Mouse (Mus musculus) liver, embryonic 16.5 days (tissue): Measurements from ENCODE around the gene Tmem53. TPM values are rescaled to one million over a fixed set of nuclear protein-coding genes. Genes with fewer than 3 reads are reported as not detected.

Experiments
- ATAC-seq: fragments of 200-750 bp; cut with Nextera tagmentation; 2 replicates; pipeline ENCODE4 v1.8.0; 2017; ENCODE audit warnings: low read depth, mild to moderate bottlenecking, moderate number of reproducible peaks, moderate library complexity
- H3K27ac ChIP-seq: fragments of 300-500 bp; sonication (generic); 2 replicates; pipeline ENCODE4 v1.5.1; 2014; ENCODE audit warnings: mild to moderate bottlenecking, low read length
- H3K27me3 ChIP-seq: fragments of 300-500 bp; sonication (generic); 2 replicates; pipeline ENCODE4 v1.6.1; 2014; ENCODE audit warnings: low read depth, low read length, mixed read lengths; ENCODE audit not compliant: control insufficient read depth, insufficient read depth
- H3K36me3 ChIP-seq: fragments of 300-500 bp; sonication (generic); 2 replicates; pipeline ENCODE4 v1.6.1; 2014; ENCODE audit warnings: mild to moderate bottlenecking; ENCODE audit not compliant: control insufficient read depth, insufficient read depth
- H3K4me1 ChIP-seq: fragments of 300-500 bp; sonication (generic); 2 replicates; pipeline ENCODE4 v1.6.1; 2014; ENCODE audit warnings: low read depth, low read length, mixed read lengths; ENCODE audit not compliant: control insufficient read depth
- H3K4me2 ChIP-seq: fragments of 300-500 bp; sonication (generic); 2 replicates; pipeline ENCODE4 v1.6.1; 2014; ENCODE audit warnings: low read depth, low read length, mixed read lengths
- H3K4me3 ChIP-seq: fragments of 300-500 bp; sonication (generic); 2 replicates; pipeline ENCODE4 v1.5.1; 2014; ENCODE audit warnings: low read depth, mild to moderate bottlenecking, low read length
- H3K9ac ChIP-seq: fragments of 300-500 bp; sonication (generic); 2 replicates; pipeline ENCODE4 v1.6.1; 2014; ENCODE audit warnings: low read depth, low read length
- H3K9me3 ChIP-seq: fragments of 300-500 bp; sonication (generic); replicated peaks from 2 replicates; pipeline ENCODE4 v1.6.1; 2016; ENCODE audit warnings: low read length; ENCODE audit not compliant: control insufficient read depth
- WGBS: fragments of 180-500 bp; shearing (Covaris S2); extraction: QIAGEN DNeasy Blood & Tissue Kit; methylation state at CpG from one replicate; pipeline ENCODE4 v1.1.7; 2014; ENCODE audit not compliant: insufficient replicate concordance; 5-methylcytosine and 5-hydroxymethylcytosine counted together
- polyA plus RNA-seq: library from polyadenylated mRNA; unstranded; fragments of >200 nt; fragmentation: Nextera tagmentation; extraction: Ambion mirVana; gene quantifications from 2 replicates; pipeline ENCODE4 v1.2.1, GENCODE M21; 2015

The Tmem53 gene
- 10.8 and 10.9 TPM in 2 replicates for polyA plus RNA-seq

DNA sequence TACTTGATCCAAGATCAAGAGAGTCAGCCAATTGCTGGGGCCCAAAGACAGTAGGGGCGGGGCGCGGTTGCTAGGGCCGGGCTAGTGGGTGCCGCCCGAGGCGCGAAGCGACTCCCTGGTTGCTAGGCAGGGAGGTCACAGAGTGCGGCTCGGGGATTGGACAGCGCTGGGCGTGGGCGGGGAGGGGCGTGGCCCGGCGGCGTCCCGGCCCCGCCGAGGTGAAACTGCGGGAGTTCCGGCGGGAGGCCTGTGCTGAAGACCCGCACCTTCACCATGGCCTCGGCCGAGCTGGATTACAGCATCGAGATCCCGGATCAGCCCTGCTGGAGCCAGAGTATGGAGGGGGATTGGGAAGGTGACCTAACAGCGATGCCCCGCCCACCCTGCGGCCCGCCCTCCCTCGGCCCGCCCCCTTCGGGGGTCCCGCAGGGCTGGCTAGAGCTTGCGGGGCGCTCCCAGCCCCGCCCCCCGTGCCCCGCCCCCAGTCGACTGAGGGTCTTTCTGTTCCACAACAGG is at the start of gene Tmem53, which contains the start of gene Armh1:
TSS of gene Tmem53 (plus strand) at position 151 of the 516 bp plus-strand sequence.
TSS of gene Armh1 (minus strand) at position 325 of the 516 bp plus-strand sequence.
- WGBS: under 1% methylated on average over 42 of the region's 43 CpGs
- no peaks in the 10 kb centered on the region for H3K36me3 ChIP-seq
- no peaks in the 10 kb centered on the region for H3K9me3 ChIP-seq
- H3K27me3 ChIP-seq: no peaks in the 10 kb centered on the region
- H3K27ac ChIP-seq: peak within 1 kb of the TSS; percentile 50
- peak within 1 kb of the TSS; percentile 74 for H3K4me3 ChIP-seq
- peak; percentile 100 for ATAC-seq
- peaks cover 24% of the 10 kb centered on the region for H3K4me1 ChIP-seq
- H3K9ac ChIP-seq: peak within 1 kb of the TSS; percentile 74
- peak within 1 kb of the TSS; percentile 89 for H3K4me2 ChIP-seq

DNA sequence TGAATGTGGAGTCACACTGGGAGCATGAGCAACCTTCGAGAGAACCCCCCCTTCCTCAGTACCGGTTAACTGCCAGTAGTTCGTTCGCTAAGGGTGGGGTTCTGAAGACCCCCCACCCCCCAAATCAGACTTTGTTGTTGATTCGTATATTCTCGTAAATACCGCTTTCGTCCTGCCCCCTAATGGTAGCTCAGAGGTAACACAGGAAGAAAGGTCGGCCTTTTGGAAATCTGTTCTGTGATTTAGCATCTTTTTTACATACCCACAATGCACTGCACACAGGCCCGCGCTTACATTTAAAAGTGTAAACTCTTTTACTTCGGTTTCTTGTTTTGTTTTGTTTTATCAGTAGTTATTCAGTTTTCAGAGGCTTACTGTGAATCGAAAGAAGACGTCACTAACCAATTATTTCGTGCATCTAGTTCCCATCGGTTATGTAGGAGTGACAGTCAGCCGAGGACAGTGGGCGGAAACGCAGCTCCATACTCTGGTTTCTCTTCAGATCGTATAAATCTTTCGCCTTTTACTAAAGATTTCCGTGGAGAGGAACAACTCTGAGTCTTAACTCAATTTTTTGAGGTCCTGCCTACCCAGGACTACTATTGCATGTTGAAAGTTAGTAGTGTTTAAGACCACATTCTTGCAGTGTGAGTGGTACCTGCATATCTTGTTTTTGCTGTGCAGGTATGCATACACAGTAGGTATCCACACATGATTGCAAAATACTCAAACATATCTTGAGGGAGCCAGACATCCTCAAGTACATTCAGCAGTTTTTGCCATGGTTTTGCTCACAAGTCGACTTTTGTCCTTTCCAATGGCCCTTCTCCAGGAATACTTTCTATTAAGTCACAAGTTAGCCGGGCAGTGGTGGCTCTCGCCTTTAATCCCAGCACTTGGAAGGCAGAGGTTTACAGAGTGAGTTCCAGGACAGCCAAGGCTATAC is 49.4 kb upstream of the Tmem53 start:
- peak; percentile 87 for ATAC-seq
- H3K9ac ChIP-seq: 0 out of 2 replicates have a peak overlapping the region, but pooled peaks have one; percentile 37

DNA sequence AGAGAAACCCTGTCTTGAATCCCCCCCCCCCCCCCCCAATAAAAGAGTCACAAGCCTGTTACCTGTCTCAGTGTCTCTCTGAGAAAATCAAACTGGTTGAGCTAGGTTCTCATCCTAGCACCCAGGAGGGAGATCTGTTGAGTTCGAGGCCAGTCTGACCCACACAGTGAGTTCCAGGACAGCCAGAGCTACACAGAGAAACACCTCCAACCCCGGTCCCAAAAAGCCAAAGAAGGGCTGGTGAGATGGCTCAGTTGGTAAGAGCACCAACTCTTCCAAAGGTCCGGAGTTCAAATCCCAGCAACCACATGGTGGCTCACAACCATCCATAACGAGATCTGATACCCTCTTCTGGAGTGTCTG is 48.8 kb upstream of the Tmem53 start:
- peaks cover 3% of the 10 kb centered on the region; the same call in 1 of the 2 replicates for H3K4me1 ChIP-seq
- H3K9ac ChIP-seq: no peak overlapping the region
- no peaks in the 10 kb centered on the region for H3K36me3 ChIP-seq
- no peak overlapping the region for H3K27ac ChIP-seq
- no peaks in the 10 kb centered on the region for H3K9me3 ChIP-seq
- ATAC-seq: no peak
- 37% methylated on average over 4 of the region's 4 CpGs for WGBS
- H3K4me2 ChIP-seq: no peak overlapping the region
- H3K4me3 ChIP-seq: no peak overlapping the region
- no peaks in the 10 kb centered on the region for H3K27me3 ChIP-seq

More for the DNA sequence above, 49.4 kb upstream of the Tmem53 start:
- no peaks in the 10 kb centered on the region for H3K27me3 ChIP-seq
- H3K36me3 ChIP-seq: no peaks in the 10 kb centered on the region
- peak overlapping the region; percentile 25 for H3K4me3 ChIP-seq
- peaks cover 3% of the 10 kb centered on the region; the same call in 1 of the 2 replicates for H3K4me1 ChIP-seq
- WGBS: under 1% methylated on average over 25 of the region's 25 CpGs
- H3K4me2 ChIP-seq: peak overlapping the region; percentile 55
- H3K9me3 ChIP-seq: no peaks in the 10 kb centered on the region
- no peak overlapping the region for H3K27ac ChIP-seq

DNA sequence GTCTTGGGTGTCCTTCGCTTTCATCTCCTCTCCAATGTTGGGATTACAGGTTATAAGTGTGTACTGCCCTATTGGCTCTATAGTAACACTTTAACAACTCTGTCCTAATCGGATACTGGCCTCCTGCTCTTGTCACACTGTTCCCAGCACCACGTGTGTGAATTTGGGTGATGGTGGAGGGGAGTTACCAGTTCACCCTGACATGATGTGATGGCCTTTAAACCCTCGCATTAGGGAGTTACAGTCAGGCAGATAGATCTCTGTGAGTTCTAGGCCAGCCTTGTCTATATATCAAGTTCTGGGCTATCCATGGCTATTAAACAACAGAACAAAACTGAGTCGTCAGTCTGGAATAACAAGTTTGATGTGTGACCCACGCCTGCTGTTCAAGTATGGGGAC is 42.2 kb upstream of the Tmem53 start:
- Histone ChIP-seq H3K9me3 (no peaks in the 10 kb centered on the region), H3K27me3 (no peaks in the 10 kb centered on the region), H3K4me2 (no peak overlapping the region), H3K4me1 (no peaks in the 10 kb centered on the region), H3K4me3 (no peak overlapping the region), H3K36me3 (no peaks in the 10 kb centered on the region), H3K27ac (no peak overlapping the region), H3K9ac (no peak overlapping the region)
- ATAC-seq: no peak
- WGBS: 69% methylated on average over 6 of the region's 6 CpGs

DNA sequence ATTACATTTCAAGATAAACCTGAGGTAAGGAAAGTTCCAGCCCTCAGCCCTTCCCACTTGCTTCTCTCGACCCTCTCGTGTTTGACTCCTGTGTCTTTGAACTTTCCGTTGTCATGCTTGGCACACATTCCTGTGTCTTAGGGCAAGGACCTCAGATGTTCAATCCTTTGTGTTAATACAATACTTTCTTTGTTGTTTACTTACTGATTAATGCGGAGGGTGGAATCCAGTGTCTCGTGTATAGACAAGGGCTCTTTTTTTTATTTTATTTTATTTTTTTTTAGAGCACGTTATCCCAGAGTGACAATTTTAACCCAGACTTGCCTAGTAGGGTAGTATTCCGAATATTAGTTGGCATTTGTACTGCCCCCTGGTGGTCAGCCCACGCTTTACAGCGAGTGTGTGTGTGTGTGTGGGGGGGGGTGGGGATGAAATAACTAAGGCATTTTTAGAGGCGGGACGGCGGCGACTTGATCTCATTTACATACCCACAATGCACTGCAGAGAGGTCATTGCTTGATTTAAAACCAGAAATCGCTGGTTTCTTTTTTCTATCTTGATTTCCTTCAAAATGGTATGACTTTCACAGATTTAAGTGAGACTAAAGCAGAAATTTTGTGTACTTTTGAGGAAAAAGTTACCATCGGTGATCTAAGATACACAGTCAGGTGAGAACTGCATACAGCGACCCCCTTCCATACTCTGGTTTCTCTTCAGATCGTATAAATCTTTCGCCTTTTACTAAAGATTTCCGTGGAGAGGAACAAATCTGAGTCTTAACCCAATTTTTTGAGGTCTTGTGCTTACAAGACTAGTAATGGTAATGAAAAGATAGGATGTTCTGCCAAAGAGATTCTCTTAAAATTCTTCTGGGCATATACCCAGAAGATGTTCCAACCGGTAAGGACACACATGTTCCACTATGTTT is 41.3 kb upstream of the Tmem53 start:
- Histone ChIP-seq H3K9ac (no peak overlapping the region), H3K27ac (no peak overlapping the region), H3K9me3 (no peaks in the 10 kb centered on the region), H3K27me3 (no peaks in the 10 kb centered on the region), H3K4me2 (0 out of 2 replicates have a peak overlapping the region, but pooled peaks have one; percentile 8), H3K4me3 (no peak overlapping the region), H3K36me3 (no peaks in the 10 kb centered on the region), H3K4me1 (no peaks in the 10 kb centered on the region)
- WGBS: 4% methylated on average over 20 of the region's 20 CpGs
- ATAC-seq: peak; percentile 60

DNA sequence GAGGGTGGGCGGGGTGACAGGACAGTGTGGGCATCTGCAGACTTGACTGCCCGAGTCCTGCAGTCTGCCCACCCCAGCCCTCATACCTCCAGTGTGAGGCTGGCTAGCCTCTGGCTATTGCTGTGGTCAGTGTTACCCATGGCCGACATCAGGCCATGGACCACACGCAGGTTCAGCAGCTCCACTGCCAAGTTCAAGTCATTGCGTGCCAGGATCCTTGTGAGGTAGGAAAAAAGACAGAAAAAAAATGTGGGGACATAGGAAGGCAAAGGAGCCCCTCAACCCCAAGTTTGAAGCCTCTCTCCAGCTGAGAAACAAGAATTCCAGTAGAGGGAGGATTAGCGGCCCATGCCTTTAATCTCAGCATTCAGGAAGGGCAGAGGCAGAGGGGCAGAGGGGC is 37.5 kb upstream of the Tmem53 start:
- Histone ChIP-seq H3K9me3 (no peaks in the 10 kb centered on the region), H3K27ac (no peak overlapping the region), H3K4me3 (no peak overlapping the region), H3K27me3 (no peaks in the 10 kb centered on the region), H3K4me1 (peaks cover 4% of the 10 kb centered on the region), H3K4me2 (no peak overlapping the region), H3K36me3 (no peaks in the 10 kb centered on the region), H3K9ac (no peak overlapping the region)
- ATAC-seq: no peak
- 72% methylated on average over 6 of the region's 6 CpGs for WGBS

DNA sequence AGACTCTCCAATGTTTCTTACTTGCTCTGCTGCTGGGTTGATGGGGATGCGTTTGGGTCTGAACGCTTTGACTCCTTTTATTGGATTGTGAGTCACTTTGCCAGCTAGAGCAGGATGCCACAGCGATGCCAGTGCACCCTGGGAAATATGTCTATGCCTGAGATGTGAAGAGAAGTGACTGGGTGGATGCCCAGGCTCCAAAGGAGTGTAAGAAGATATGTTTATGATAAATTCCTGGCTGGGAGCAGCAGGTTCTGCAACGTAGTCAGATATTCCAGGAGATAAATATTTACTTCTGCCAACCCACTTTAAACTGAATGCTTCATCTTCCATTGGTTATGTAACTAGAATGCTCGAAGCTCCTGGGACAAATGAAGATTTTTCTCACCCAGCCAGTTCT is 34.7 kb upstream of the Tmem53 start:
- Histone ChIP-seq H3K4me1 (peaks cover 4% of the 10 kb centered on the region), H3K9ac (no peak overlapping the region), H3K27me3 (no peaks in the 10 kb centered on the region), H3K9me3 (no peaks in the 10 kb centered on the region), H3K27ac (no peak overlapping the region), H3K4me3 (no peak overlapping the region), H3K36me3 (no peaks in the 10 kb centered on the region), H3K4me2 (no peak overlapping the region)
- WGBS: 65% methylated on average over 5 of the region's 5 CpGs
- ATAC-seq: no peak

DNA sequence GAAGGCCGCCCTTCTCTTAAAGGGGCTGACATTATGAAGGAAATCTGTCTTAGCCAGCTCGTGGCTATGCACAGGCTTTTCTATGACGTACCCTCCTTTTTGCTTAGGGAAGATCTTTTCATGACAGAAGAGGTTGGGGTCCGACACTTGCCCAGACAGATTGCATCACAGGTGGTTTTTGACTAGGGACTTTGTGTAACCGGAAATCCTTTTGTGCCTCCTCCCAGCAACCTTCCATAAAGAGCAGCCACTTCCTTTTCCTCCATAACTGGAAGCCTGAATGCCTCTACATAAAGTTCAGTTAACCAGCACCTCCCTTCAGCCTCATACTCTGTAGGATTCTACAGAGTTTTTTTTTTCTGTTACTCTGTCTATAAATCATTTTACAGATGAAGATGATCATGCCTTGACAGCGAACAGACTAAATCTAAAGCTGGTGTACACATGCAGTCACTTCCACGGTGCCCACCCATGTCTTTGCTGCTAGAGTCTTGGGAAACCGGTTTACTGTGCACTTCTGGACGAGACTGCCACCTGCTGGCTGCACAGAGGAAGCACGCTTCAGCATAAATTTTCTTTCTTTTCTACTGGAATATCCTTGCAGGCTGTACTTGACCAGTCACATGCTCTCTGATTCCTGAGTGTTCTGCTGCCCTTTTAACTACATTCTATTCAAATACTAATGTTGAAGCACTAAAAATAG is 33.1 kb upstream of the Tmem53 start:
- Histone ChIP-seq H3K4me1 (peaks cover 4% of the 10 kb centered on the region), H3K9ac (no peak overlapping the region), H3K9me3 (no peaks in the 10 kb centered on the region), H3K27ac (no peak overlapping the region), H3K4me3 (no peak overlapping the region), H3K36me3 (no peaks in the 10 kb centered on the region), H3K4me2 (0 out of 2 replicates have a peak overlapping the region, but pooled peaks have one; percentile 17), H3K27me3 (no peaks in the 10 kb centered on the region)
- whole genome bisulfite sequencing: 17% methylated on average over 10 of the region's 10 CpGs
- 0 out of 2 replicates have a peak, but pooled peaks have one; percentile 19 for ATAC-seq
